Mouse (Mus musculus) CH12.LX (cell line): ENCODE measurements around the gene Ppt2.

Experiments
- BHLHE40 ChIP-seq: IDR thresholded peaks from 2 replicates; pipeline ENCODE4 v1.6.1; 2011; ENCODE audit warnings: mild to moderate bottlenecking, low read depth, low read length, improper control_type of control experiment
- HCFC1 ChIP-seq: IDR thresholded peaks from 2 replicates; pipeline ENCODE4 v1.6.1; 2012; ENCODE audit warnings: low read depth, mild to moderate bottlenecking, inconsistent platforms, low read length, improper control_type of control experiment
- JUND ChIP-seq: conservative IDR thresholded peaks from 2 replicates; pipeline ENCODE4 v1.6.1; 2011; ENCODE audit warnings: low read depth, low read length, improper control_type of control experiment
- POLR2A ChIP-seq: IDR thresholded peaks from 2 replicates; pipeline ENCODE4 v1.6.1; 2011; ENCODE audit warnings: low read depth, mild to moderate bottlenecking, improper control_type of control experiment, low read length
- POLR2AphosphoS2 ChIP-seq: IDR thresholded peaks from 2 replicates; pipeline ENCODE4 v1.6.1; 2011; ENCODE audit warnings: low read depth, low read length, improper control_type of control experiment

GRCm38 (mm10) chr17:34658591-34658990 lies 30.3 kb upstream of the Ppt2 start:
- TF ChIP-seq BHLHE40 = no peak
- no peak for TF ChIP-seq HCFC1
- no peak for TF ChIP-seq POLR2AphosphoS2
- no peak for TF ChIP-seq JUND
- no peak for TF ChIP-seq POLR2A
